Mouse (Mus musculus): ENCODE results near the gene Paqr3. TPM values are rescaled to one million over a fixed set of nuclear protein-coding genes. Genes with fewer than 3 reads are reported as not detected.

The Paqr3 gene
- 10.6 and 11.1 TPM in 2 replicates for polyA plus RNA-seq (2012; rRNA removed)

GRCm38 (mm10) chr5:97111207-97111910 is at the start of gene Paqr3:
TSS of gene Paqr3 (minus strand) at chr5:97111596.
- DNase-seq (ENCODE audit: low read depth), result no peak

GRCm38 (mm10) chr5:97154688-97155087 is 43.3 kb upstream of the Paqr3 start:
- no peak for DNase-seq (ENCODE audit: low read depth)

DNA sequence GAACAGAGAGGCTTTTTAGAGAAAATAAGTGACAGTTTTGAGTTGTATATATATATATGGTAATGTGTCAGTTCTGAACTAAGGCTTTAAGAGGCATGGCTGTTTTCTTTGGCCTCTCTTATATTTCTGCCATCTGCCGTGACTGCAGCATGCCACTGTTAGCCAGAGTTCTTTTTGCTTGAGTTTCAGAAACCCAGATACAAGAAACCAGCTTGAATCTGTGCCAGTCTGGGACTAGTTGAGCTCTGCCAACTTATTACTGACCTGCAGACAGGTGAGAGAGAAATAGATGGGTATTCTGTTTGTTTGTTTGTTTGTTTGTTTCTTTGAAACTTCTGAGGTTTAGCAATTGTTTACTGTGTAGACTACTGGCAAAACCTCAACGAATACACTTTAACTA is 23.9 kb upstream of the Paqr3 start:
- no peak for DNase-seq (ENCODE audit: low read depth)

DNA sequence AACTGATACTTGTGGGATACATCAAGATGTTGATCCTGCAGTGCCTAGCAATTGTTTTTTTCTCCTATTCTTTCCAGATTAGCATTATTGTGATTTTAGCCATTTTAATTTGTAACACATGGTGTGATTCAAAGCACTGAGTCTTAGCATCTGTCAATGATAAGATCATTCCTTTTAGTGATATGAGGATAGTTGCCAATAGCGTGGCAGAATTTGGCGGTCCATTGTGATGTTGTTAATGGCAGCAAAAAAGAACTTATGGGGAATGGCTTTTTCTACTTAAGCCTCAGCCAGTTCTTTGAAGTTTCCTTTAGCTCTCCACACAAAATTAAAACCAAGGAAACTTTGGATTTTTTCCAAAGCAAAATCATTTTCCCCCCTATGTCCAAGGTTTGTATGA is 18.2 kb upstream of the Paqr3 start:
- no peak for DNase-seq (ENCODE audit: low read depth)

- no peak for DNase-seq (ENCODE audit: low read depth)
Observed at GRCm38 (mm10) chr5:97128242-97129226, 17.1 kb upstream of the Paqr3 start.

DNA sequence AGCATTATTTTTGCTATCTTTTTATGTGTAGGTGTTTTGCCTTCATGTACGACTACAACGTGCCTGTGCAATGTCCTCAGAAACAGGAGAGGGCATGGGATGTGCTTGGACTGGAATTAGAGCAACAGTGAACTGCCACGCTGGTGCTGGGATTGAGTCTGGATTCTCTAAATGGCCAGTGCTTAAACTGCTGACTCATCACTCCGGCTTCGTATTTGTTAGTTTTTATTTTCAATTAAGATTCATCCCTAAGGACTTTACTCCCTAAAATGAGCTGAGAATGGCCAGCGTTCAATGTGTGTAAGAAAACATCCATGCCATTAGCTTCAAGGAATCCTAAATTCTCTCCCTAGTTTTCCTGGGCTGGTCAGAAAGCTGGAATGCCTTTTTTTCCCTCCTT is 15.9 kb upstream of the Paqr3 start:
- DNase-seq (ENCODE audit: low read depth), result no peak

GRCm38 (mm10) chr5:97126005-97126404 is 14.6 kb upstream of the Paqr3 start:
- no peak for DNase-seq (ENCODE audit: low read depth)

DNA sequence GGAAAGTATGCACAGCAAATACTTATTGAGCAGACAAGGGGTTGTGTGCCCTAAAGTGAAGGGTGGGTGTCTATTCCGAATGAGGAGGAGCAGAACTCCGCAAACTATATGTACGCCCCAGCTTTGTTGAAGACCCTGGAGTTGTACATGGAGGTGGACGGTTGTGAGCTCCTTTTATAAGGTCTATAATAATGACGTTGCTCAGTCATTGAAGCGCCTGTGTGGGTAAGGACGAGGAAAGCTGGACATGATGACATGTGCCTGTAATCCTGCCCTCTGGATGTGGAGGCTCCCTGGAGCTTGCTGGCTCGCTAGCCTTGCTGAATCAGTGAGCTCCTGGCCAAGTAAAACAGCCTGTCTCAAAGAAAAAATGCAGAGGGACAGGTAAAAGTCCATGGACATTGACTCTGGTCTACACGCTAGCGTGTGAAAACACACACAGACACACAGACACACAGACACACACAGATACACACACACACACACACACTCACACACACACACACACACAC is 14.1 kb upstream of the Paqr3 start:
- DNase-seq (ENCODE audit: low read depth), result no peak

DNA sequence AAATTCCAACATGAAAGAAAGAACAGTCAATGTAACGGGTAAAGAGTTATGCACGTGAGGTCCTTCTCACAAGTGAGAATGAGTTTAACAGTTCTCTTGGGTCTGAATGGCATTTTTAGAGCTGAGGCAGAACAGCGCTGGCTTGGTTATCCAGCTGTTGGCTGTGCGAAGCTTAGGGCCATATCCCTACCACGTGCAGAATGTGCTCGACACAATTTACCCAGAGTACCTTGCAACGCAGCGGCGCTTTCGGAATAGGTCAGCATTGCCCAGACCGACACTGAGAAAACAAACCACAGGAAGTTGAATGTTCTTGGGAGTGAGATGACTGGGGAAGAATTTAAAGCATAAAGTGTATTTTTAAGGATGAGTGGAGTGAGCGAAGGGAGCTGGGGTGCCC is 13.6 kb upstream of the Paqr3 start:
- DNase-seq (ENCODE audit: low read depth), result no peak

DNA sequence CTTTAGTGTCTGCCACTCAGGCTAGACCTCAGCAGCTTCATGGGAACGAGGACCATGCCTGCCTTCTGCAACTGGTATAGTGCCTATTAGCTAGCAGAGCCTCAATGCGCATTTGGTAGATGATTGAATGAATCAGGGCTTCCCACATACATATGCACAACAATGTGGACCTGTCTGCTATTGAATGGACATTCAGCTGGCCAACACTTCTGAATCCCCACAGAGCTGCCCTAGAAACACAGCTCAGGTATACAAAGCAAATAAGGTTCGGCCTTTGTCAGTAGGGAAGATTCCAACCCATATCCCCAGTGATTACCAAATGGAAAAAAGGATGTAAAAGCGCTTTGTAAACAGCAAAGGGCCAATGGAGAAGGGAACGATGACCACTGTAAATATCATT is 699 bp downstream of the Paqr3 start:
- no peak for DNase-seq (ENCODE audit: low read depth)

DNA sequence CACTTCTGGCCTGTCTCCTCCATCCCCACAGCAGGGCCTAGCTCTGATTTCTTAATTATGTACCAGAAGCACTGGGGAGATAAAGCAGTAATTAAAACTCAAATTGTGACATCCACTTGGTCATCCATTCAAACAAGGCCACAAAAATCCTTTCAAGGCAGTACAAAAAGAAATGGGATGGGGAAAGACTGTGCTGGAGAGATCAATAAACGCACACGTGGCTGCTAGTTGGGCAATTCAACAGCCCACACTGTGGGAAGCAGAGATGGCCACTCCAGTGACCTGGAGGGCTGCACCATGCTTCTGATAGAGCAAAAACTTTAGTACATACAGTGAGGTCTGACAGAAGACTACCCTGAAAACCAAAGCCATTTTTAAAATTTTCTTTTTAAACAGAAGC is 1.3 kb downstream of the Paqr3 start:
- DNase-seq (ENCODE audit: low read depth), result no peak

DNA sequence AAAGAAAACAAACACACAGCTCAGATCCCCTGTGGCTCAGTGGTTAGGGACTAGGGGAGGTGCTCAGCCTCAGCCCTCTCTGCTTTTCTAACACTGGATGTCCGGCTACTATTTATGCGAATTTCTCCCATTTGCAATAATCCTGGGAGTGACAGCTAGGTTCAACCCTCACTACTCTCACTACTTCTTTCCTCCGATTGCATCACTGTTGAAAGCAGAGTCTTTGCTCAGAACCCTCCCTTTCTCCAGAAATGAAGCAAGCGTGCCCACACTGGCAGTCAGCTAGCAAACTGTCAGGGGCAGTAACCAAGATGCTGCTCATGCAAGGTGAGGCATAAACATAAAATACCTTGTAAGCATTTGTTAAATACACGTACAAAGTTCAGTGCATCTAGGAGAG is 3.1 kb downstream of the Paqr3 start:
- no peak for DNase-seq (ENCODE audit: low read depth)

GRCm38 (mm10) chr5:97099954-97100353 is 11.4 kb downstream of the Paqr3 start:
- DNase-seq (ENCODE audit: low read depth), result no peak

- DNase-seq (ENCODE audit: low read depth), result no peak
Observed at GRCm38 (mm10) chr5:97097631-97098041, 13.8 kb downstream of the Paqr3 start.

DNA sequence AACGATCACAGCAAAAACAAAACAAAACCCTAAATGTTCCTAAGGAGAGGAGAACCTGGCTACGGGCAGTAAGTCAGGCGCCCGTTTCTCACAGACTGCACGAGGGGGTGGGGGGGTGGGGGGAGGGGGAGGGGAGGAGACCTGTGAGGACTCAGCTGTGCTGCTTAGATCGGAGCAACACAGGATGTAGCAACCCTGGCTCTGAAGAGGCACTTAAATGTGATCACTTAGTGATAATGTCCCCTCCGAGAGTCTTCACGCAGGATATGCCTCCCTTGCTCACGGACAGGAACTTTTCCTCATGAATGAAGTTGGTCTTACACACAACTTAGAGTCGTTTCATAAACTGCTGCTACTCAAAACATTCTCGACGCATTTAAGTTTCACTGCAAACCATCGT is 16.1 kb downstream of the Paqr3 start:
- DNase-seq (ENCODE audit: low read depth), result no peak

GRCm38 (mm10) chr5:97092970-97093369 is 18.4 kb downstream of the Paqr3 start:
- no peak for DNase-seq (ENCODE audit: low read depth)

- no peak for DNase-seq (ENCODE audit: low read depth)
Observed at GRCm38 (mm10) chr5:97090034-97090784, 21.2 kb downstream of the Paqr3 start.

DNA sequence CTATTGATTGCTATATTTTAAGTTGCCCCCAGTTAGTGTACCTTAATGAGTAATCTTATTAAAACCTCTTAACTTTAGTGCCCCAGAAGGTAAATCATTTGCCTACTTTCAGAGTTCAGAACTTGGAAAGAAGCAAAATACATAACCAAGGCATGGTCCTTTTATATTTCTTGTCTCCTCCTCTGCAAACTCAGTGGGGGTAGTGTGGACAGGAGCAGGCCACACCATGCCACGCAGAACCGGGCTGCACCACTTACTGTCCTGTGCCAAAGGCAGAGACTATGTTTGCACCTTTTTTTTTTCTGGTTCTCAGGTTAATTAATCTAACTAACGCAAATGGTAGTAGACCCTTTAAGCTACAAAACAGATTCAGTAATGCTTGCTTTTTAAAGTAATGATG is 22.0 kb downstream of the Paqr3 start:
- DNase-seq (ENCODE audit: low read depth), result no peak

- no peak for DNase-seq (ENCODE audit: low read depth)
Observed at GRCm38 (mm10) chr5:97088231-97088630, 23.2 kb downstream of the Paqr3 start.

GRCm38 (mm10) chr5:97087746-97088145 is 23.6 kb downstream of the Paqr3 start:
- DNase-seq (ENCODE audit: low read depth), result no peak

DNA sequence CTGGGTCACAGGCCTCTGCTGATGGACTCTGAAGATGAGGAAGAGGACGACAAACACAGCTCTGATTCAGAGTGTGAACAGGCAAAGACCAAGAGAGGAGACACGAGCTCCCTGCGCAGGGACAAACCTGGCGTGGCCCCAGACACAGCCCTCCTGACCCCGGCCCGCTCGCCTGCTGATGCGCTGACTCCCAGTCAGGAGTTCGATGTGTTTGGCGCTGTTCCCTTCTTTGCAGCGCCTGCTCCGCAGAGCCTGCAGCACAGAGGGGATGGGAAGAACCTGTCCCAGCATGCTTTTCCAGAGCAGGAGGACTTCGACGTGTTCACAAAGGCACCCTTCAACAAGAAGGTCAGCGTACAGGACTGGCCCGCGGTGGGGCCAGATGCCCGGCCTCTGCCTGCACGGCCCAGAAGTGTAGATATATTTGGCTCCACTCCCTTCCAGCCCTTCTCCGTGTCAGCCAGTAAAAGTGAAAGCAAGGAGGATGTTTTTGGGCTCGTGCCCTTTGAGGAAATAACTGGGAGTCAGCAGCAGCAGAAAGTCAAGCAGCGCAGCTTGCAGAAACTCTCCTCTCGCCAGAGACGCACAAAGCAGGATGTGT is 24.3 kb downstream of the Paqr3 start:
- DNase-seq (ENCODE audit: low read depth), result no peak

- DNase-seq (ENCODE audit: low read depth), result no peak
Observed at GRCm38 (mm10) chr5:97085071-97085470, 26.3 kb downstream of the Paqr3 start.

Measured in gonadal fat pad, adult 2 months (tissue).